Mouse (Mus musculus) megakaryocyte-erythroid progenitor cell, adult 5-6 weeks (primary cell): ENCODE data around the gene Cep295nl. TPM values are rescaled to one million over a fixed set of nuclear protein-coding genes. Genes with fewer than 3 reads are reported as not detected.
A peak's percentile ranks its signal among the peaks of the same experiment; 100 is the strongest.
"Not testable (repeated sequence)": the region's sequence is repeated elsewhere in the genome, so short reads cannot be mapped to it uniquely, and the experiment has no call there.

ENCODE experiments used
- ATAC-seq: replicated peaks from 2 replicates; pipeline ENCODE4 v1.8.0; 2016; ENCODE audit warnings: mild to moderate bottlenecking, inconsistent platforms; ENCODE audit not compliant: severe bottlenecking, poor library complexity, low FRiP score, low TSS enrichment
- total RNA-seq, 2 experiments: library from RNA; stranded (forward) in 1 of 2; stranded (reverse) in 1 of 2; fragments of 200-1000, 215-1000 nt in 1 of 2; fragments of >200 nt in 1 of 2; fragmentation: Nextera tagmentation in 1 of 2; gene quantifications; 2 replicates each; pipeline ENCODE4 v1.2.3; 2014 to 2017

Gene Cep295nl
- total RNA-seq, 2 experiments from 2014 or later = 0.81 to 1.2 TPM

DNA sequence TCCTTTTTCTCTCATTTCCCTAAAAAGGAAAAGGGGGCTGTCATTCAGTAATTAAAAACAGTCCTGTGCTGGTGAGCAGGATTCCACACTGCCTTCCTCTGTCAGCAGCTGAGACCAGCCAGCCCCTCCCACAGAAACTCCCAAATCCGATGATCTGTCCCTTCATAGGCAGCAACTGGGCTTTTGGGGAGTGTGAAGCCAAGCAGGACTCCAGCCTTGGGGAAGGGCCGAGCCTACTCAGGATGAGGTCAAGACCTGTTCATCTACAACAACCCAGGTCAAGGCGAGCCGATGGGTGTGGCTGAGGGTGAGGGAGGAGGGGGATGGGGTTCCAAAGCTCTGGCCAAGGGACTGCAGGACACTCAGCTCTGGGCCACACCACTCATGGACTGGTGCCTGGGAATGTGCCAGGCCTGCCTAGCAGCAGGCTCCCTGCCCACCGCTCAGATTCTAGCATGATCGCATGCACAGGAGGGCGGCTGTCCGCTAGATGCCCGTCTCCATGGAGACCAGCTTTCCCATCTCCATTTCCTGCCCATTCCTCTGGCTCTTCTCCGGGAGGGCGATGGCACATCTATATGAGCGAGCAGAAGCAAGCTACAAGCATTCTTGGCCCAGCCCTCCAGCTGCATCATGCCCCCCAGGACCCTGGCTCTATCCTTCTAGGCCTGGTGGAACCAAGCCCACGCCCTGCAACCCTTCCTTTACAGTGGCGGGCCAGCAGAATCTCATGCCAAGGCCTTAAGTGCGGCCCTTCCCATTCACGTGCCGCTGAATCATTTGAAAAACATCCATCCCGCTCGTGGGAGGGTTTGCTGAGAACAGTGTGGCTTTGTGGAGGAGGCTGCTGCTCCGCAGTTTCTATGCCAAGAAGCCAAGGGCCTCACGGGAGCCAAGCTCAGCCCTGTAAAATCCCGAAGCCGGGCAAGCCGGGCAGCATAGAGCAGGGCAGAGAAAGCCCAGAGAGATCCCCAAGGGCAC lies 15.0 kb downstream of the Cep295nl start:
- no peak for ATAC-seq

DNA sequence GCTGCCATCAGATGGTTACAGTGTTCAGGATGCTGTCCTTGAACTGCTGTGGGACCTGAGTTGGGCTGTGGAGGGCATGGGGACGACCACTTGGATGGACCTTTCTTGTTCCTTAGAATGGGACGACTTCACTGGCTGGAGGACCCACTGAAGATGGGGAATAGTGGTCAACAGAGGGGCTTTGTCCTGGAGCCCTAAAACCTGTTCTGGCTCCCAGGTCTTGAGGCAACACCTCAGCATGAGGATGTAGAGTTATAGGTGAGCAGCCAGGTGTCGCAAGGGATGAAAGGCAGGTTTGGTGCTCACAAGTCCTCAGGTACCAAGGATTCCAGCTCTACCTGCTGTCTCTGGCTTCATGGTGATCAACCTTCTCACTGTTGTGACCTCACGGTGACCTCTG lies 15.8 kb downstream of the Cep295nl start:
- ATAC-seq = no peak

DNA sequence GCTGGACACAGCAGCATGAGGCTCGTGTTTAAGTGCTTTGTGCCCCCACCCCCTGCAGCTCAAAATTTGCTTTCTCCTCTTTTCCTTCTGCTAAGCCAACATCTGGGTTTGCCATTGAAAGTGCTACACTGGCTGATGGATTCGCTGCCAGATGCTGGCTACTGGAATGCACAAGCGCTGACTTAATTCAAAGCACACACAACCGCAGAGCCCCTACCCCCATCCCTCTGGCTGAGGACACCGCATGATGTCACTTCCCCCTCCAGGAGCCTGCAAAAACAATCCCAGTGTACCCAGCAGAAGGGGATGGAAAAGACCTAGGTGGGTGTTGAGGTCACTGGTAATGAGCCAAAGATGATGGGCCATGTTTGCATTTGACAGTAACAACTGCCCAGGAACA lies 17.8 kb downstream of the Cep295nl start:
- ATAC-seq = no peak

DNA sequence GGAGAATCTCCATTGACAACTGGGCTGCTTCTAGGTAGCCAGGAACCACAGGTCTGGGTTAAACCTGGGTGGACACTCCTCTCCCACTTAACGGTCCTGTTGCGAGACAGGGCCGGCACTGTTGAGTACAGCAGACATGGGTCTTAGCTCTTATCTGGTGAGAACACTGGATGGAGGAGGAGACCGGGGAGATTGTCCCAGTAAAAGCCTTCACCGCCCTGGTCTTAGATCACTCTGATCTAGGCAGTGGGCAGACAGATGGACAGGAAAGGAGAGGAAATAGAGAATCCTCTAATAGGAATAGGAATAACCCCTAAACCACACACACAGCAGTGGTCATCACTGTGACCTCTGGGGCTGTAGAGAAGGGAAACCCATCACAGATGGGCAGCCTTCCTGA lies 18.3 kb downstream of the Cep295nl start:
- peak; percentile 57; the same call in 1 of the 2 replicates for ATAC-seq

DNA sequence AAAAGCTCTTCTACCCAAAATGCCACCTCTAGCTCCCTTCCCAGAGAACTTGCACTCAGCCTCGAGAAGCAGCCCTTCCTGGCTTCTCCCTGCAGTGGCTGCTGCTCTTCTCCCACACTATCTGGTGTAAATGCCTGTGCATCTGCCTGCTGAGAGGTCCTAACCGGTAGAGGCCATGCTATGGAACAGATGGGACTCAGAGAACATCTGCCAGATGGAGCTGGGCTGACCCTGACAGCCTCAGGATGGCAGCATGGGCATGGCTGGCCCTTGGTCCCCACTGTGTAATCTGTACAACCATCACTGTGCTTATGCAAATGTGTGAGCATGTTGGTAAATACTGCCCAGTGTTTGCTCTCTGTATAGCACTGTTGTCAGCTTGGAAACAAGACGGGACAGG lies 19.7 kb downstream of the Cep295nl start:
- ATAC-seq = no peak

DNA sequence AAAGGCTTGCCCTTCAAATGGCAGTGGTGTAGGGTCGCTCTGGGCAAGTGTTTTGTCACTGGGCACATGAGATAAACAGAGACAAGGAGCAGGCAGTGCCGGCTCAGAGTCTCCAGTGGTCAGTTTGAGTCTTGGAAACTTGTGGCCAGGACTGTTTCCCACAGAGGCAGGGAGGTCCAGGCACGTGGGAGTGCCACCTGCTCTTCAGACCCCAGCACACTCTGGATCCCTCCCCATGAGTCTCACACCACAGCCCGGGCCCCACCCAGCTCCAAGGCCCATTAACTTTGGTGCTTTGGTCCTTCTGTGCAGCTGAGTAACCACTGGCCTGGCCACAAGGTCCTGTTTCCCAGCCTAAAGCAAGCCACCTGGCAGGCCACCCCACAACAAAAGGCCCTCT lies 20.3 kb downstream of the Cep295nl start:
- no peak for ATAC-seq

DNA sequence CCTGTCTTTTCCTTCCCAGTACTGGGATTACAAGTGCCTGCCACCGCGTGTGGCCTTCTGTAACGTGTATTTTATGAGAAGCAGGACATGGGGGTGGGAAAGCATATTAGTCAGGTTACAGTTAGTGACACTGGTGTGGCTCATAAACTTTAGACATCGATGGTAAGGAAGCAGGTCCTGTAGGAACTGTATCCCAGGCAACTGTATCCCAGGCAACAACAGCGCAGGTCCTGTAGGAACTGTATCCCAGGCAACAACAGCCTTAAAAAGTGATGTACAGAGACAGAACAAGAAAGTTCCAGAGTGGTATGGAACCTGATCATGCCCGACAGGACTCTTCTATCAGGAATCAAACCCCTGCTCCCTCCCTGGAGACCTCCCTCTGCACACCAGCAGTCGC lies 20.8 kb downstream of the Cep295nl start:
- no peak for ATAC-seq

DNA sequence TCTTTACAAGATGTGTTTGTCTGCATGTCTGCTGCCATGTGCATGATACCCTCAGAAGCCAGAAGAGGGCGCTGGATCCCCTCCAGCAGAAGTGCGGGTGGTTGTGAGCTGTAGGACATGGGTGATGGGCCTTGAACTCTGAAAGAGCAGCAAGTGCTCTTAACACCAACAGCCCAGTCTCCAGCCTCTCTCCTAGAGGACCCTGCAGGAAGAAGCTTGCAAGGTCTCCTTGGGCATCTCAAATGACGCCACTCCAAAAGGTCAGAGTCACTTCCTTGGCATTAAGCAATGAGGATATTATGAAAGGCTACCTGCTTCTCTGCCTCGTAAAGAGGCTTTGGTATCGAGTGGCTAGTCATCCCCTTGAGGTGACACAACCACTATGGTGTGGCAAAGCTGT lies 23.6 kb downstream of the Cep295nl start:
- ATAC-seq = no peak

DNA sequence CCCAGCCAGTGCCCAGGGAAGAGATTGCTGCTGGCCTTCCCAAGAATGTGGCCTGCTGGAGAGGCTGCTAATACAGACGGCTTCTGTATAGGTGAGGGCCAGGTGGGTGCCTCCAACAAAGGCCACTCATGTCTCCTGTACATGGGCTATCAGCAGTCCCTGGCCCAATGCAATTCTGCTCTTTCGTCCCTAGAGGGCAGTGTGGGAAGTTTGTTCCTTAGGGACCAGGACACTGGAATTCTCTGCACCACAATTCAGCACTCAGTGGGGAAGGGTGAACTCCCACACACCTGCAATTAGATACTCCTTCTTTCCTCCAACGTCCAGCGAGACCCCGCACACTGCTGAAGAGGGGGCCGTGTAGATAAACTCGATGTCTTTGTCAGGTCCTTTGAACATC lies 25.2 kb downstream of the Cep295nl start:
- peak; percentile 48 for ATAC-seq

DNA sequence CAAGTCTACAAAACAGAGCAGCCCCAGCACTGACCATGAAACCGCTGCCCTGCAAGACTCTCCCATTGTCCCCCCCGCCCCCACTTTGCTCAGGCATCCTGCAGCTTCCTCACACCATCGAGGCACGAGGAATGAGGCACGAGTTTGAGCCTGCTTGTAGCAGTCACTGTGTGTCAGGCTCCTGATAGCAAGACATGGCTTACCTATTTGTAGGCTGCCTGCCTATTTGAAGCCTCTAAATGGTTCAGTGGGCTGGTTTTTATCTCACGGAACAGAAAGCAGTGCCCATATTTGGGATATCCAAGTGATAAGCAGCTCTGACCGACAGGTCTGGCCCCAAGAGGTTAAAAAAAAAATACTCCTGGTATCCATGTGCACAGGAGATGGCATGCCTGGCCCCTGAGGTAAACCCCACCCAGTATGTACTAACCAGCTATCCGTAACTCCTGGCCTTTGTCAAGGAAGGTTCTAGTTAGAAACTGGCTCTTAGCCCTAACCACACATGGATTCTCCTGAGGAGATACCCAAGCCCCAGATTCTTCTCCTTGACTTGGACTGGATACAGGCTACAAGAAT lies 26.0 kb downstream of the Cep295nl start:
- ATAC-seq = peak; percentile 60

DNA sequence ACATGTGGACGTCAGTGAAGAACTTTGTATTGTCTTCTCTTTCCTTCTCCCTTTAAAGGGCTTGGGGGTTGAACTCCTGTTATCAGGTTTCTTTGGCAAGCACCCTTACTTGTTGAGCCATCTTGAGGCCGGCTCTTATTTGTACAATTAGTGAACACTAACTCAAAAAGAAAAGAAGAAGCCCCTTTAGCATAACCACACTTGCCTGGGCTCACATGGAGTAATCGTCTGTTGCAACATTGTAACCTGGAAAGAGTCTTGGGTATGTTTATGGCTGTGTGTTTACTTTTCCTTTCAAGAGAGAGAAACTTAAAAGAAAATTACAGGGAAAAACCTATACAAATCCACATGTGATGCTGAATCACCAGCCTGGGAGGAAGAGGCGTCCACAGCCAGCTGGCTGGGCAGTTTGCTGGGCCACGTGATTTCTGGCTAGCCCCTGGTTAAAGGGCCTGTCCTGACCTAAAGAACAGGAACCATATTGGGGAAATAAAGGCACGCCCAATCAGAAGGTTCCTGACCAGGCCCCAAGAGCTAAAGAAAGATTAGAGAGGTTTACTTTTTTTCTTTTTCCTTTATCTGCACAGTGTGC lies 30.1 kb downstream of the Cep295nl start:
- ATAC-seq = no peak

DNA sequence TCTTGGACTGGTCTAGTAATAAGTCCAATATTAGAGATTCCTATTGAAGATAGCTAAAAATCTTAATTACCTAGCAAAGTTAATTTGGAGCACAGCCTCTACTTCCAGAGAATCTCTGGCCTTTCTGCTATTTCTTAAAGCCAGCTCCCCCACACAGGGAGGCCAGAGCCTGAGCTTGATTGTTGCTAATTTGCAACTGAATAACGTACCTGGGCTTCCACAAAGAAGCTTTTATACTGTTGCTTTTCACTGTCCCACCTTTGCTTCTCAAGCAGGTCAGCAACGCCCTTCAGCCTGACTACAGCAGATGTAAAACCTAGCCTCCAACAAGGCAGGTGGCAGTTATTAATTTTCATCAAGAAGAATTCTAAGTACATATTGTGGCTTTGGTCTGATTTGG lies 34.3 kb downstream of the Cep295nl start:
- ATAC-seq = not testable (repeated sequence)

DNA sequence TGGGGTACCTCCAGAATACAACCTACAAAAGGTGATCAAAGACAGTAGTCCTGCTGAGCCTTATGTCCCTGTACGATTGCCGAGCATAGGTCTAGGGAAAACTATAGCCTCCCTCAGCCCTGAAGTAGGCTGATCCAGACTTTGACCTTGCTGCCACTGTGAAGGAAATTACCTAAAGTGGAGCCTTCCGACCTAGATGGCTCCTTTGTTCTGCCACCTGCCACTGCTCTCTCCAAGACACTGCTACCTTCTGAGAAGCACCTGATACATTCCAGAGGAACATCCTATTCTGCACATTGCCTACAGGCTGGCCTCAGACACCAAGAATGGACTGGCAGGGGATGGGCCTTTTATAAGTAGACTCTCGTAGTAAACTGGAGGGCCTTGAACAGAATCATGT lies 38.3 kb downstream of the Cep295nl start:
- not testable (repeated sequence) for ATAC-seq

DNA sequence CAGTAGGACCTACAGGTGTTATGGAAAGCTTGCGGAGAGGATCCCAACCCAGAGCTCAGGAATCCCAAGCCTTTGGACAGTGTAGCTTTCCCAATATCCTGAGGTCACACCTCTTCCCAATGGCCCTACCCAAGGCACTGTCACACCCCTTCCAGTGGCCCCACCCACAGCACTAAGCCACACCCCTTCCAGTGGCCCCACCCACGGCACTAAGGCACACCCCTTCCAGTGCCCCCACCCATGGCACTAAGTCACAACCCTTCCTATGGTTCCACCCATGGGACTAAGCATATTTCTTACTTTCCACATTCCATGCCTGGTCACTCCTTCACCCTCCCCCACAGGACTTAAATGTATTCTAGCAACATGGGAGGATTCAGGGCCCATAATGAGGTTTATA lies 43.5 kb downstream of the Cep295nl start:
- peak; percentile 40; the same call in 1 of the 2 replicates for ATAC-seq

DNA sequence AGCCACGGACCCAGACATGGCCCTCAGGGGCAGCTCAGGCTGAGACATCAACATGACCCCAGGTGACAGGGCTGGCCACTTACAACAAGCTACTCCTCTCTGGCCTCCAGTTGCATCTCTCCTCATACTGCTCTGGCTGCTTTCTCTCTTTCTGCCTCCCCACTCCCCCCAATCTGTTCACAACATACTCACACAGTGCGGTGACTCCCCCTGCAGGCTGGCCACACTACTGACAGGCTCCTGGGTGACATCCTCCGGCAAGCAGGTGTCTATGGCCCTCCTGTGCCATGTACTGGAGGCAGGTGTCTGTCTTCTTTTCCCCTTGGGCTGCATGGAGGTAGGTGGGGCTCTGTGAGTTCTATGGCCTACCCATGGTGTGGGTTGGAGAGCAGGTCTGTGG lies 44.3 kb downstream of the Cep295nl start:
- no peak for ATAC-seq

DNA sequence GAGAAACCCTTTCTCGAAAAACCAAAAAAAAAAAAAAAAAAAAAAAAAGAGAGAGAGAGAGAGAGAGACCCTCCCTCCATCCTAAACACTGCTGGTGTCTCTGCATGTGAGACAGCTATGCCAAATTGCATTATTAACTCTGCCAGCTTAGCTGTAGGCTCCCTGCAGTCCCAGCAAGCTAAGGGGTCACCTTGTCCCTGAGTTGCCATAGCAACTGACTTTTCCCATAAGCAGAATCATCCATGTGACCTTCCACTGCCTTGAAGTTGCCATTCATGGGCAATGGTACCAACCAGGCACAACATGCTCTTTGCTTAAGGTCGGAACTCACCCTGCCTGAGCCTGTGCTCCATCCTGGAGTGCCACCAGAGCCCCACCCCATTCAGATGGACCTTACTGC lies 47.3 kb downstream of the Cep295nl start:
- no peak for ATAC-seq

DNA sequence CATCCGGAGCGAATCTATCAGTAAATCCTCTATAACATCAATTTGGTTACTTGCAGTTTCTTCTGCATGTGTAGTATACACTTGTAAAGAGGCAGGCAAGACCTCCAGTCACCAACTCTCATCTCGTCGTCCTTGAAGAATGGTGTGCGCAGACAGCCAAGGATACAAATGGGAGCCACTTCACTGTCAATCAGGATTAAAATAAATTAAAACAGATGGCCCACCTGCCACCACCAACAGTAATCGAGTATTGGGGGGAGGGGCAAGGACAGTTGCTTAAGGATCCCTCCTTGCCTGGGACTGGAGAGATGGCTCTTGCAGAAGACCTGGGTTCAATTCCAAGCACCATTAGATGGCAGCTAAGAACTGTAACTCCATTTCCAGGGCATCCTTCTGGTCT lies 49.6 kb downstream of the Cep295nl start:
- ATAC-seq = no peak

DNA sequence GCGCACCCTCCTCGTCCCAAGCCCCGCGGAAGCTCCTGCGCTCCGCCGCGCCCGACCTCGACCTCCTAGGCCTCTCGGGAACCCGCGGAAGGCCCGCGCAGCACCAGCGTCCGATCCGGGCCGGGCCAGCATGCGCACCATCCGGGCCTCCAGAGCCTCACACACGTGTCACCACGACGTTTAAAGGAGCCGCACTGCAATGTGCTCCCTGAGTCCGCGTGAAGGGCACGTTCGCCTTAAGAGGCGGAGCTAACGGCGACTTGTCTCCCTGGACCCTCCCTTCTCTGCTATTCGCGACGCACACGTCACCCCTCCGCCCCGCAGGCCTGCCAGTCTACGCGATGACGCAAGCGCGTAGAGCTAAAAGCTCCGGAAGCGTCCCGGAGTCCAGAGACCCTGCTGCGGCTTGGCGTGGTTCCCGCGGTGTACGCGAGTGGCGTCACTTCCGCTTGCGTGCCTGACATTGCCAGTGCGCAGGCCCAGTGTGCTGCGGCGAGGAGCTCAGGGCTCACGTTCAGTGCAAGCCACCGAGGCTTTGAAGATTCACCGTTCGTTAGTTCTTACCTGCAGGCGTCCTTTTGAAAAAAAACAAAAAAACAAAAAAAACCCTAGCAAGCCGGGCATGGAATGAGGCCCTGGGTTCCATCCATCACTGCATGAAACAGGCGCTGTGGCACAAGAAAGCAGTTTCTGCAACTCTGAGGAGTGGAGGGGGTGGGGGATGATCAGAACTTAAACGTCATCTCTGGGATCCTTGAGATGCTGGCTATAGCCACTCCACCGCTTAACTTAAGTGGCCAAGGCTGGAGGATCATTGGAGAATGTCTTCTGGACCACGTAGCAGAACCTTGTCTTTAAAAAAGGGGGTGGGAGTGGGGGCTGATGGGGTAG lies 52.1 kb downstream of the Cep295nl start, which contains the start of gene Usp36:
TSS of gene Usp36 (minus strand) at position 246 of the 891 bp plus-strand sequence.
- ATAC-seq = peak; percentile 97

DNA sequence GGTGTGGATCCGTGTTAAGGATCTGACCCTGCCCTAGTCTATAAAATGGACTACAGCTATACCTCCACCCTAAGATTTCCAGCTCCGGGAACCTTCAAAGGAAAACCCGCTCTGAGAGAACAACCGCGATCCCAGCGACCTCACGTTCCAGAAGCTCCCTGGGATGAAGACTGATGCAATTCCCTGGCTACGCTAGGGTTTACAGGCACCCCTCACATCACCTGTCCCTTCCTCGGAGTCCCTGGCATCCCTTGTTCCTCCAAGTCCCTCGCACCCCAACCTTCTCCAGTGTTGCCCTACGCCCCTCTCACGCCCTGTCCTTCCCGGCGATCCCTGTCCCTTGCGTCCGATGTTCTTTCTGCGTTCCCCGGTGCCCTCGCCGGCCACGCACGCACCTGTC lies 52.7 kb downstream of the Cep295nl start:
- ATAC-seq = no peak
